ENCODE assay signal across 7 mouse cellular contexts in genomic region chr5:134638461-134639268, GRCm38 (mm10). TPM values are rescaled to one million over a fixed set of nuclear protein-coding genes. Genes with fewer than 3 reads are reported as not detected.
DNase-seq lines count a peak whose midpoint lies in the region; ATAC-seq lines count a peak whose summit lies in the region.

No protein-coding gene starts in this region.

- peak overlapping the region; percentile 91 for H3K9ac ChIP-seq in lung, embryonic 16.5 days (ENCODE audit: low read length)

- H3K4me1 ChIP-seq in lung, embryonic 16.5 days (replicated peaks; ENCODE audit: control insufficient read depth, insufficient read depth, low read length): peaks cover 13% of the 10 kb centered on the region

- no peak for DNase-seq in lung, postnatal 10 days
- DNase-seq in c-Kit-negative CD71-positive TER-119-positive erythroid progenitor cells, embryonic 14.5 days (ENCODE audit: low read depth, low spot score): peak; percentile 27
- DNase-seq in left cerebral cortex, postnatal 4 days: no peak
- DNase-seq in urinary bladder, postnatal 10 days (ENCODE audit: low spot score): no peak

- H3K4me3 ChIP-seq in lung, embryonic 16.5 days (ENCODE audit: low read length): peak overlapping the region; percentile 65

- no peaks in the 10 kb centered on the region for H3K9me3 ChIP-seq in lung, embryonic 16.5 days (ENCODE audit: control insufficient read depth, low read length)

- peaks cover 7% of the 10 kb centered on the region for H3K36me3 ChIP-seq in lung, embryonic 16.5 days (ENCODE audit: control insufficient read depth, insufficient read depth, low read length)

- peak; percentile 70 for ATAC-seq in lung, embryonic 16.5 days (ENCODE audit: low read depth)
- ATAC-seq in granulocyte monocyte progenitor cell, adult 5-6 weeks (replicated peaks; ENCODE audit: poor library complexity, severe bottlenecking): peak; percentile 7; the same call in 1 of the 2 replicates
- peak; percentile 7; the same call in 1 of the 2 replicates for ATAC-seq in megakaryocyte progenitor cell, adult 5-6 weeks (replicated peaks; ENCODE audit: poor library complexity)

- peak overlapping the region; percentile 89 for H3K4me2 ChIP-seq in lung, embryonic 16.5 days (ENCODE audit: low read depth, low read length)

- intact Hi-C loops in left cerebral cortex, postnatal 4 days (cut with DNase I): no loop called here

- under 1% methylated on average over 76 of the region's 85 CpGs for WGBS in lung, embryonic 16.5 days

- H3K27ac ChIP-seq in lung, embryonic 16.5 days (ENCODE audit: low read length): peak overlapping the region; percentile 94

- H3K27me3 ChIP-seq in lung, embryonic 16.5 days (ENCODE audit: control insufficient read depth, insufficient read depth, low read depth, low read length): no peaks in the 10 kb centered on the region

RNA-seq across cellular contexts. Expression of gene Eif4h, which starts 0.6 kb away (rescaled TPM):
- 493 and 502 TPM in 2 replicates for polyA plus RNA-seq in lung, embryonic 16.5 days (2015; fragmentation: Nextera tagmentation; extraction: Ambion mirVana)
- total RNA-seq in granulocyte monocyte progenitor cell, adult 5-6 weeks (2014; fragmentation: Nextera tagmentation): 226 and 246 TPM in 2 replicates
- 252 and 300 TPM in 2 replicates for total RNA-seq in granulocyte monocyte progenitor cell, adult 5-6 weeks (2017)
- total RNA-seq in megakaryocyte progenitor cell, adult 5-6 weeks (2015): 201 and 220 TPM in 2 replicates
- 238 and 266 TPM in 2 replicates for total RNA-seq in megakaryocyte progenitor cell, adult 5-6 weeks (2017)
- 100 to 1,000 TPM; 285 to 287 TPM for total RNA-seq in left cerebral cortex, postnatal 4 days (2021)

RNA-seq across cellular contexts. Expression of gene Lat2, which starts 23.8 kb away (rescaled TPM):
- 1.8 and 3.3 TPM in 2 replicates for polyA plus RNA-seq in lung, embryonic 16.5 days (2015; fragmentation: Nextera tagmentation; extraction: Ambion mirVana)
- total RNA-seq in granulocyte monocyte progenitor cell, adult 5-6 weeks (2014; fragmentation: Nextera tagmentation): 43.8 and 50.9 TPM in 2 replicates
- total RNA-seq in granulocyte monocyte progenitor cell, adult 5-6 weeks (2017): 34.0 TPM in 2 replicates
- total RNA-seq in megakaryocyte progenitor cell, adult 5-6 weeks (2015): 33.7 and 35.8 TPM in 2 replicates
- 48.6 and 67.4 TPM in 2 replicates for total RNA-seq in megakaryocyte progenitor cell, adult 5-6 weeks (2017)
- 1 to 10 TPM; 4.4 to 5.6 TPM for total RNA-seq in left cerebral cortex, postnatal 4 days (2021)

RNA-seq across cellular contexts. Expression of gene Limk1, which starts 49.7 kb away (rescaled TPM):
- polyA plus RNA-seq in lung, embryonic 16.5 days (2015; fragmentation: Nextera tagmentation; extraction: Ambion mirVana): 8.3 and 9.1 TPM in 2 replicates
- 30.6 and 30.9 TPM in 2 replicates for total RNA-seq in granulocyte monocyte progenitor cell, adult 5-6 weeks (2014; fragmentation: Nextera tagmentation)
- total RNA-seq in granulocyte monocyte progenitor cell, adult 5-6 weeks (2017): 11.4 and 13.6 TPM in 2 replicates
- total RNA-seq in megakaryocyte progenitor cell, adult 5-6 weeks (2015): 14.1 and 15.2 TPM in 2 replicates
- 11.5 and 16.6 TPM in 2 replicates for total RNA-seq in megakaryocyte progenitor cell, adult 5-6 weeks (2017)
- 10 to 100 TPM; 68.6 to 74.2 TPM for total RNA-seq in left cerebral cortex, postnatal 4 days (2021)

RNA-seq across cellular contexts. Expression of gene Rfc2, which starts 57.5 kb away (rescaled TPM):
- polyA plus RNA-seq in lung, embryonic 16.5 days (2015; fragmentation: Nextera tagmentation; extraction: Ambion mirVana): 255 and 270 TPM in 2 replicates
- 284 and 297 TPM in 2 replicates for total RNA-seq in granulocyte monocyte progenitor cell, adult 5-6 weeks (2014; fragmentation: Nextera tagmentation)
- 146 and 201 TPM in 2 replicates for total RNA-seq in granulocyte monocyte progenitor cell, adult 5-6 weeks (2017)
- total RNA-seq in megakaryocyte progenitor cell, adult 5-6 weeks (2015): 230 and 236 TPM in 2 replicates
- 145 and 166 TPM in 2 replicates for total RNA-seq in megakaryocyte progenitor cell, adult 5-6 weeks (2017)
- total RNA-seq in left cerebral cortex, postnatal 4 days (2021): 10 to 100 TPM; 81.7 to 92.8 TPM

Comparison
In these comparisons a context has a peak if more than half of its experiments do, and no peak if none do; other contexts are left out.
1. ATAC-seq: peak in every context shown above with its lines; median percentile 70 in lung, embryonic 16.5 days; 7 in granulocyte monocyte progenitor cell, adult 5-6 weeks; 7 in megakaryocyte progenitor cell, adult 5-6 weeks.
2. RNA of gene Lat2, which starts 23.8 kb away (total RNA-seq): 33.7 to 67.4 TPM in megakaryocyte progenitor cell, adult 5-6 weeks and 34.0 to 50.9 TPM in granulocyte monocyte progenitor cell, adult 5-6 weeks; 4.4 to 5.6 TPM in left cerebral cortex, postnatal 4 days; every median in the first group is over 4 times any median in the second.